ENCODE assay signal across 8 mouse cellular contexts in genomic region chr6:107059001-107059765, GRCm38 (mm10).
"Had no signal": no experiment of that assay in that cellular context is flagged by ENCODE, and none has a peak within 500 bp of the region (broad histone marks: within the 10 kb centered on the region; RNA-seq: fewer than 3 reads in every experiment).

No protein-coding gene starts in this region.

- DNase-seq: lung, adult 18-20 months; lung, embryonic 14.5 days; lung, postnatal 10 days; lung, postnatal 36 days; right cerebral cortex, postnatal 14 days; thymus, adult 2 months; thymus, postnatal 25 days; thymus, postnatal 4 days had no signal
